Mouse (Mus musculus) WW6 (cell line): Measurements from ENCODE around the gene Dync2li1.

Experiments used
- DNase-seq: peaks from one replicate; pipeline ENCODE4 v3.0.0-alpha.2; 2013; ENCODE audit warnings: low read depth, low spot score

Dync2li1 gene

DNA sequence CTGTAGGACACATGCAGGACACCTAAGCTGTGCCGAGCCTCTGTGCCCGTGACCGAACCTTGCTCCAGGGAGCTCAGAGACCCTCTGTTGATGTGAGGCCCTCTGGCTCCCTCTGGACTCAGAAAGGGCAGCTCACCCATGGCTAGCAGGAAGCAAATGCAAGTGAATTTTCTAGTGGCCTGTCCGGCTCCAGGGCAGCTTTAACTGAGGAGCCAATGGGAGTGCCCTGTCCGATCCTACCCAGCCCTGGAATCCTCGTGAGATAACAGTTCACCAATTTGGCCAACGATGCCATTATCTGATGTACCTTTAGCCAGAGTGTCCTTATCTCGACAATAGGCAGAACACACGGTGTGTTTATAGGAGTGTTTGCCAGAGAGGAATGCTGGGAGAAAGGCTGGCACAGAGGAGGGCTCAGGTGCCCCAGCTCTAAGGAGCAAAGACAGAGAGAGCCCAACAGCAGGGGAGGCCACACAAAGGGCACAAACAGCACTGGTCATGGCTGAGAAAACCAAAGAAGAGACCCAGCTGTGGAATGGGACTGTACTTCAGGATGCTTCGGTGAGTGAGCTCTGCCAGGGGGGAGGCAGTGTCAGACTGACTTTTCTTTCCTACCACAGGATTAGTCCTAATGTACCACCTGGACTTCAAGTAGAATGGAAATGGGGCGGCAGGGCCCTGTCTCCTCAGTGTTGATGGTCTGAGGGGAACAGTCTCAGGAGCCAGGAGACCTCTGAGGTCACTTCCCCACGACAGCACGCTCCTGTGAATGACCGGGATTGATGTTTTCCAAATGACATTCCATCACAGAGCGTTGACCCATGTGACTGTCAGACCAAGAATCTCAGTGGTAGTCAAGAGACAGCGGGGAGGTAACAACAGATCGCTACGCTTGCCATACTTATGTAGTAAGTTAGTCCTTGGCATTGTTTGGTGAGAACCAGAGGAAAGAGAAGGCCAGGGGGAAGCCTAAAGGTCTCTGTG, 56.7 kb downstream of the Dync2li1 start, which contains the start of gene Abcg5:
Abcg5 (minus strand) TSS at position 278 of the 984 bp plus-strand sequence.
- no peak for DNase-seq

DNA sequence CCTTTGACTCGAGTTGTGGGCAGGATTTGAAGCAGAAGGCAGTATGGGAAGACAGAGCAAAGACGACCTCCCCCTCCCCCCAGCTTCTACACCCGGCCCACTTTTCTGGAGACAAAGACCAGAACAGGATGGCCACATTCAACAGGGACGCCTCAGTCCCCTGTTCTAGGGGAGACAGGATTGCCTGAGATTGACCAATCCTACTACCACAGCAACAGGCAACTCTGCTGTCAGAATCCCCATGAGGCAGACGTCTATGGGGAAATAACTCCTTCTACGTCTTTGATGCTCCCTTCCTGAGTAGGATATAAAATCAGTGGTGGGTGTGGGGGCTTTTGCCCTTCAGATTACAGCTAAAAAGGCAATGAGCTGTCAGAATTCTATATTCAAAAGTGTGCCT, 58.0 kb downstream of the Dync2li1 start:
- DNase-seq = no peak

DNA sequence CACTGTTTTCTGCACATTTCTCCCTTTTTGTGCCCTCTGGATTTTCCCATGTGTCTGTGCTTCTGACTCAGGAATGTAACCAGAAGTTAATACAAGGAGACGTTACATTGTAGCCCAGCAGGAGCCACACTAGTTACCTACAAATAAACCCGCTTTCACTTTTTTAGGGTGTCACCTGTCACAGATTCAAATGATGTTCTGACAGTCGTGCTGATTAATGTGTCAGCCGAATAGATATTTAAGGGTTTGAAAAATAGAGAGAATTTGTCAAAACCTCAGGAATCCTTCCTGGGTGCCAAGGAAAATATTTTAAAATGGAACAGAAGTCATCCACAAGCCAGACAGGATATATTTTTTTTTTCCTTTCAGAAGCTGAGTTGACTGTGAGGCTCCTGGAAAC, 59.0 kb downstream of the Dync2li1 start:
- no peak for DNase-seq

DNA sequence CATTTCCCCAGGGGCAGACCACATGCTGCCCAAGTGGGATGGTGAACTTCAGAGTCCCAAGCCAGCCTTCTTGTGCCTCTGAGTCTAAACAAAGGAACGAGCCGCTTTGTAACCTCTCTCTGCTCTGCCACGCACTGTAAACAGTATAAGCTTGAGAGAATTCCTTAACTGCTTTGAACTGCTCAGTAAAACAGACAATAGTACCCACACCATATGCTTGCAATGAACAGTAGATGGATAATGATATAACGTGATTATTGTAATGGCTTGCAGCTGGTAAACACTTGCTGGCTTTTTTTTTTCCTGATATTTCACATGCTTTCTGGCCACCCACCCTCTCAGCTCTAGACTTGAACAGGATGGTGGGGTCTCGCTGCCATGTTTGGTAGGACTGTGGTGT, 61.7 kb downstream of the Dync2li1 start:
- DNase-seq = no peak

DNA sequence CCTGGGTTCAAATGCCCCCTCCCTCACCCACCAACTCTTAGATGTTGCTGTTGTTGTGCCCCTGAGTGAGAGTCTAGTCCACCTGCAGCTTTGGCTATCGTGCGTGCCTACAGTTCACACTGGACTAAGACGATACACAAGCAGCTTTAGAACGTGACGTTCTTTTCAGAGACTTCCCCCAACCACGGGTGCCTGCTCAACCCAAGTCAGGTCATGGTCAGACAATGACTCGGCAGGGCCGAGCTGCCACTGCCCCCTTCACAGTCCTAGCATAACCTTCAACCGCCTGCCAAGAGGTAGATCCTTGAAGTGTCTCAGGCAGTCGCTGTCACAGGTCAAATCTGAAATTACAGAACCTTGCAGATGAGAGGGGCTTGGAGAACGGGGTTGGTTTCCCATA, 62.5 kb downstream of the Dync2li1 start:
- DNase-seq = no peak

DNA sequence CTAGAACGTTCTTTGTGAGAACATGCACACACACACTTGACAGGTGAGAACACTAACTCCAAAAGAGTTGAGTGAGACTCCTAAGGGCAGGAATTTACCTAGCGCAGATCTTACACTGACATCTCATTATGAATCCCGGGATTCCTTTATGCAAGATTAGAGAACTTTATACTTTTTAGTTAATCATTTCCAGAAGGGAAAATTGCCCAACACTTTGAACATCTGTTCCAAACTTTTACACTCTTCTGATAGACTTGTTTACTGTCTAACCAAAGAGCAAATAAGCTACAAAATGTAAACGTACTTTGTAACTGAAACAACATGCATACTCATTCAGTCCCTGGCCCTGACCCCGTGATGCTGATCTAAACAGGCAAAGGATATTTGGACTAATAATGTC, 63.0 kb downstream of the Dync2li1 start:
- no peak for DNase-seq

DNA sequence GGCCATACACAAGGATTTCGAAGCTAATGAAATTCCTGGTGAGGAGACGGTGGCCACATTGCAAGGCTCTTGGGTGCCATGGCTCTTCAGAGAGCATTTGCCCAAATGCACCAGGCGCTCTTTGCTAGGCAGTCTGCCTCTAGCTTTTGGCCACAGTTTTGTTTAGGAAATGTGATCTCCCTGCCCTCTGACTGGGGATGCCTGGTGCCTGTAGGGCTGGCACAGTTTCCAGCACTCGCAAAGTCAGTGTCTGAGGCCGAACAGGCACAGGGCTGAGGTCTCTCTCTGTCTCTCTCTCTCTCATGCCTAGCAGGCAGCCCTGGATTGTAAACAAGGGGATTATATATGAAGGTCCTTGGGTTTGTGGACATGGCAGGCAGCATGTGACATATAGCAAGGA, 63.8 kb downstream of the Dync2li1 start:
- no peak for DNase-seq

DNA sequence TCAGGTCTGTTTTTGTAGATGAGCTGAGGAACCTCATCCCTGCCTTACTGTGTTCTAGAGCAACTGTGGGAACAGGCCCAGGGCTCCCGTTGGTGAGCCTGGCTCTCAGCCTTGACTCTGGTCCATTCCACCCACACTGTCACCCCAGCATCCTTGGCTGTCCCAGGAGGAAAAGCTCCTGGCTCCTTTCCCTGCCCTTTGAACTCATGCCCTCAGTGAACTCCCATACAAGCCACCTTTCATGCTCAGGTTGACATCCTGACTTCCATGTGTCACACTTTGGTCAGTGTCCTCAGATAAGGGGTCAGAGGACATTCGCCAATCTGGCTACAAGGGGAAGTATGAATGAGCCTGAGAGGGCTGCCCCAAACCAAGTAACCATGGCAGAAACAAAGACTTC, 67.4 kb downstream of the Dync2li1 start:
- DNase-seq = no peak

DNA sequence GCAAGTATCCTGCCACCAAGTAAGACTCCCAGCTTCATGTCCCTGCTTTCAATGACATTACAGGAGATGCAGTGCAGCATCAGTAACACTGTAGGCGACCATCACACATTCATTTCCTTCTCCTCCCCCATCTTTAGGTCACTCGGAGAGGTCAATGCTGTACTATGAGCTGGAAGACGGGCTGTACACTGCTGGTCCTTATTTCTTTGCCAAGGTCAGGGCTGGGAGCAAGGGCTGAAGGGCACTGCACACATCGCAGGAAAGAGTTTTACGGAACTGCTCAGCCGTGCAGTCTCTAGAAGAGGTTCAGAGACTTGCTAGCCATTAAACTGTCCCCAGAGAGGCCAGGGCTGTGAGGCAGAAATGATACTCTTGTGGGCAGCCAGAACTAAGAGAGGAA, 70.2 kb downstream of the Dync2li1 start:
- no peak for DNase-seq

DNA sequence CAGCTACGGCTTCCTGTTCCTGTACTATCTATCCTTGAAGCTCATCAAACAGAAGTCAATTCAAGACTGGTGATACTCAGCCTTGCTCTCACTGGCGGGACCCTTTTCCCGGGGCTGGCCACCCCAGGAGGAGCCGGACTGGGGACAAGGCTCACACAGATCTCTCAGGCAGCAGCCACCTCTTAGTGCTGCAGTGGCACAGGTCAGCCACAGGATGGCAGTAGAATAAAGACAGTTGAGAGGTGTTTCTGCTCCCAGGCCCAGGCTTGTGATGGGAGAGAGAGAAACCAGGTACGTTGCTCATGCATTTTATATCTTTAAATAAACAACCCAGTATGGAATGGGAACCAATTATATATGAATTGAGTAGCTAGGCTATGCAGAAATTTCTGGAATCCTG, 72.4 kb downstream of the Dync2li1 start:
- no peak for DNase-seq
